Mouse (Mus musculus) liver, embryonic 15.5 days (tissue): Measurements from ENCODE around the gene Exog. TPM values are rescaled to one million over a fixed set of nuclear protein-coding genes. Genes with fewer than 3 reads are reported as not detected.

Source experiments
- ATAC-seq: fragments of 200-750 bp; cut with Nextera tagmentation; 2 replicates; pipeline ENCODE4 v1.8.0; 2017; ENCODE audit warnings: moderate number of reproducible peaks, mild to moderate bottlenecking, moderate library complexity; ENCODE audit not compliant: insufficient read depth
- H3K27ac ChIP-seq: fragments of 300-500 bp; sonication (generic); replicated peaks from 2 replicates; pipeline ENCODE4 v1.5.1; 2015; ENCODE audit warnings: mild to moderate bottlenecking, inconsistent platforms
- H3K27me3 ChIP-seq: fragments of 300-500 bp; sonication (generic); 2 replicates; pipeline ENCODE4 v1.6.1; 2015; ENCODE audit warnings: mild to moderate bottlenecking, inconsistent platforms
- H3K36me3 ChIP-seq: fragments of 300-500 bp; sonication (generic); replicated peaks from 2 replicates; pipeline ENCODE4 v1.6.1; 2015; ENCODE audit warnings: moderate library complexity, mild to moderate bottlenecking, inconsistent platforms
- H3K4me1 ChIP-seq: fragments of 300-500 bp; sonication (generic); replicated peaks from 2 replicates; pipeline ENCODE4 v1.6.1; 2015; ENCODE audit warnings: inconsistent platforms
- H3K4me2 ChIP-seq: fragments of 300-500 bp; sonication (generic); 2 replicates; pipeline ENCODE4 v1.6.1; 2015; ENCODE audit warnings: moderate library complexity, mild to moderate bottlenecking, inconsistent platforms
- H3K4me3 ChIP-seq: fragments of 300-500 bp; sonication (generic); replicated peaks from 2 replicates; pipeline ENCODE4 v1.5.1; 2015; ENCODE audit warnings: mild to moderate bottlenecking, inconsistent platforms
- H3K9ac ChIP-seq: fragments of 300-500 bp; sonication (generic); 2 replicates; pipeline ENCODE4 v1.6.1; 2015; ENCODE audit warnings: moderate library complexity, mild to moderate bottlenecking, inconsistent platforms
- H3K9me3 ChIP-seq: fragments of 300-500 bp; sonication (generic); replicated peaks from 2 replicates; pipeline ENCODE4 v1.6.1; 2016; ENCODE audit warnings: inconsistent platforms
- WGBS: fragments of 180-500 bp; shearing (Covaris S2); methylation state at CpG from one replicate; pipeline ENCODE4 v1.1.7; 2015; ENCODE audit warnings: mixed read lengths; ENCODE audit not compliant: insufficient replicate concordance; 5-methylcytosine and 5-hydroxymethylcytosine counted together
- polyA plus RNA-seq: library from polyadenylated mRNA; unstranded; fragments of >200 nt; fragmentation: Nextera tagmentation; extraction: Ambion mirVana; gene quantifications from 2 replicates; pipeline ENCODE4 v1.2.1, GENCODE M21; 2015

The Exog gene
- polyA plus RNA-seq, 1 experiment from 2014 or later = 5.8 TPM

DNA sequence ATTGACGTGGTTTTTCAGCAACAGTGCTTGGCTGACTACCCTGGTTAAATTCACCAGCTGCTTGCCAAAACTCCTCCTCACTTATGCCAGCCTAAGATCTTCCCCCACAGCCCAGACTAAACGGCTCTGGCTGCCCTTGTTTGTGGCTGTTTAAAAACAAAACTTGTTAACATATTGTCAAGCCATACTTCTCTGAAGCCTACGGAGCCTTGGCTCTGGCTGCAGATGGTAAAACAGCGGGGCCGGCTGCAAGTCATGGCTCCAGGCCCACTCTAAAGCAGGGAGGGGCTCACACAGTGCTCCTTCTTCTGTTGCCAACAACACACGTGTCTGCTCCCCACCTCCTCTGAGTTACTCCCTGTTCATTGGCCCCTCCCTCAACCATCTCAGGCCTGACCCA lies 66.2 kb downstream of the Exog start:
- H3K36me3 ChIP-seq = no peaks in the 10 kb centered on the region
- no peak overlapping the region for H3K9ac ChIP-seq
- H3K4me3 ChIP-seq = no peak overlapping the region
- ATAC-seq = no peak
- H3K9me3 ChIP-seq = no peaks in the 10 kb centered on the region
- H3K4me1 ChIP-seq = no peaks in the 10 kb centered on the region; the same call in 1 of the 2 replicates
- no peak overlapping the region for H3K4me2 ChIP-seq
- 58% methylated on average over 6 of the region's 6 CpGs for WGBS
- H3K27ac ChIP-seq = no peak overlapping the region
- H3K27me3 ChIP-seq = no peaks in the 10 kb centered on the region

DNA sequence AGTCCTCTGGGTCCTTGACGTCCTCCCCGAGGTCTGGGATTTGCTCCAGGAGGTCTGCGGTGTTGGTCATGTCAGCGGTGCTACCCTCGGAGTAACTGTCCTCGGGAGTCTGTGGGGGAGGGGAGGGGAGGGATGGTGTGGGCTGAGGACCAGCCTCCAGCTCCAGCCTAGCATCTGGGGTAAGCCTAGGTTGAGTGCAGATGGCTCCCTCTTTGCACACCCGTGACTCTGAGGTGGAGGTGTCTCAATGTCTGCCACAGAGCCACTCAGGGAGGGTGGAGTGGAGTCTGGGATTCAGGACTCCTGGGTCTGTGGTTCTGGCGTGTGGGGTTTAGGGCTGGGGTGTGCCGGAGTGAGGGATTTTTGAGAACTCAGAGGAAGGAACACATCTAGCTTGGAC lies 68.2 kb downstream of the Exog start:
- no peak overlapping the region for H3K4me2 ChIP-seq
- no peak overlapping the region for H3K27ac ChIP-seq
- no peak overlapping the region for H3K9ac ChIP-seq
- 71% methylated on average over 9 of the region's 9 CpGs for WGBS
- H3K9me3 ChIP-seq = no peaks in the 10 kb centered on the region
- no peak for ATAC-seq
- no peaks in the 10 kb centered on the region; the same call in 1 of the 2 replicates for H3K4me1 ChIP-seq
- H3K27me3 ChIP-seq = peaks cover 7% of the 10 kb centered on the region; the same call in 1 of the 2 replicates
- H3K4me3 ChIP-seq = no peak overlapping the region
- no peaks in the 10 kb centered on the region for H3K36me3 ChIP-seq

DNA sequence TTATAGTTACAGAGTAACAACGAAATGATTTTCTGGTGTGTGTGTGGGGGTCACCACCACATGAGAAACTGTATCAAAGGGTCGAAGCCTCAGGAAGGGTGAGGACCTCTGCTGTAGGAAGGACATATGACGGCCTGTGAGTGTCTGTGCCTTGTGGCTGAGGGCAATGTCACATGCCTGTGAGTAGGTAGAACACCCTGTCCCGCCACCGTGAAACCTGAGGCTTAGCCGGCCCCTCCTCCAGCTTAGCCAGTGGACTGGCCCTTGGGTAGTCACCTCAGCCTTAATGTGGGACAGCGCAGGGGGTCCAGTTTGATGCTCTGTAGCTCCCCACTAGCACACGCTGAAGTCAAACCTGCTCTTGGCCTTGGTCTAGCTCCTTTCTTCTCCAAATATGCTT lies 69.1 kb downstream of the Exog start:
- no peak overlapping the region for H3K4me3 ChIP-seq
- H3K27me3 ChIP-seq = peaks cover 7% of the 10 kb centered on the region; the same call in 1 of the 2 replicates
- no peaks in the 10 kb centered on the region; the same call in 1 of the 2 replicates for H3K4me1 ChIP-seq
- H3K27ac ChIP-seq = no peak overlapping the region
- ATAC-seq = no peak
- 65% methylated on average over 8 of the region's 8 CpGs for WGBS
- H3K9me3 ChIP-seq = no peaks in the 10 kb centered on the region
- H3K4me2 ChIP-seq = no peak overlapping the region
- no peak overlapping the region for H3K9ac ChIP-seq
- H3K36me3 ChIP-seq = no peaks in the 10 kb centered on the region

DNA sequence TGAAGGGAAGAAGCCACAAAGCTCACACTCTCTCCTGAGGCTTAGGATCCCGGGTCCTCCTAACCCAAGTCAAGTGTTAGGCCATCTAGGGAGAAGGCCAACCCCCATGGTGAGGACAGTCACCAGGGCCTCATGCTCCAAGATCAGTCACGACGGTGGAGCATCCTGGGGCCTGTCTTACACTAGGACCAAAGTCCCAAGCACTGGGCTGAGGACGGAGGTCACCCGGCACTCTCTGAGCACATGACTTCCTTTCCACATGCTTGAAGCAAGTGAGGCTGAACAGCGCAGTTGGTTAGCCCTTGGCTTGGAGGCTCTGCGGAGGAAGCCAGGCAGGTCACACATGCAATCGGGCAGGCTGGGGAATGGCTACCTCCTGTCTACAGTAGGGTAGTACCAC lies 70.2 kb downstream of the Exog start:
- no peaks in the 10 kb centered on the region; the same call in 1 of the 2 replicates for H3K4me1 ChIP-seq
- WGBS = 64% methylated on average over 8 of the region's 8 CpGs
- no peaks in the 10 kb centered on the region for H3K9me3 ChIP-seq
- no peak overlapping the region for H3K4me2 ChIP-seq
- H3K9ac ChIP-seq = no peak overlapping the region
- H3K36me3 ChIP-seq = no peaks in the 10 kb centered on the region
- peaks cover 7% of the 10 kb centered on the region; the same call in 1 of the 2 replicates for H3K27me3 ChIP-seq
- no peak overlapping the region for H3K4me3 ChIP-seq
- no peak overlapping the region for H3K27ac ChIP-seq
- no peak for ATAC-seq

Other genes starting within 250 kb of the Exog start
- not detected in 2 replicates for gene Slc22a13, start 235.8 kb upstream of the Exog start, polyA plus RNA-seq
- 4.8 and 5.6 TPM in 2 replicates for gene Oxsr1, start 122.5 kb upstream of the Exog start, polyA plus RNA-seq
- gene Acaa1a, start 105.3 kb upstream of the Exog start, polyA plus RNA-seq = 42.4 and 51.5 TPM in 2 replicates
- gene Myd88, start 103.5 kb upstream of the Exog start, polyA plus RNA-seq = 15.3 and 17.0 TPM in 2 replicates
- 3.7 and 3.8 TPM in 2 replicates for gene Xylb, start 87.6 kb upstream of the Exog start, polyA plus RNA-seq
- 0.07 TPM in 1 of 2 replicates, not detected in the other for gene Slc22a14, start 79.4 kb upstream of the Exog start, polyA plus RNA-seq
- 3.2 and 3.6 TPM in 2 replicates for gene Acvr2b, start 42.8 kb upstream of the Exog start, polyA plus RNA-seq
- 0.03 and 0.05 TPM in 2 replicates for gene Scn5a, start 134.1 kb downstream of the Exog start, polyA plus RNA-seq